Mouse (Mus musculus): Measurements from ENCODE around the gene Efna4. TPM values are rescaled to one million over a fixed set of nuclear protein-coding genes. Genes with fewer than 3 reads are reported as not detected.

Efna4 gene
- polyA plus RNA-seq, 1 experiment from 2014 or later, result 20.6 TPM

- Histone ChIP-seq H3K36me3 (ENCODE audit: control insufficient read depth, insufficient read depth, low read length) (no peaks in the 10 kb centered on the region), H3K9me3 (ENCODE audit: control insufficient read depth, low read length) (no peaks in the 10 kb centered on the region), H3K9ac (ENCODE audit: low read depth, low read length) (no peak overlapping the region), H3K4me2 (replicated peaks; ENCODE audit: low read depth, low read length) (no peak overlapping the region), H3K27ac (ENCODE audit: low read depth, low read length) (no peak overlapping the region), H3K27me3 (ENCODE audit: control insufficient read depth, insufficient read depth, low read length) (no peaks in the 10 kb centered on the region), H3K4me1 (replicated peaks; ENCODE audit: control insufficient read depth, insufficient read depth, low read length) (no peaks in the 10 kb centered on the region), H3K4me3 (ENCODE audit: low read depth, low read length) (no peak overlapping the region)
- no peak for DNase-seq (ENCODE audit: low spot score)
- ATAC-seq (ENCODE audit: low FRiP score), result no peak
- 69% methylated on average over 20 of the region's 20 CpGs for WGBS
Observed at GRCm38 (mm10) chr3:89365486-89366414, 27.9 kb upstream of the Efna4 start.

- 85% methylated on average over 11 of the region's 11 CpGs for WGBS
- Histone ChIP-seq H3K9ac (ENCODE audit: low read depth, low read length) (no peak within 1 kb of the TSS), H3K4me2 (replicated peaks; ENCODE audit: low read depth, low read length) (no peak within 1 kb of the TSS), H3K36me3 (ENCODE audit: control insufficient read depth, insufficient read depth, low read length) (no peaks in the 10 kb centered on the region), H3K27me3 (ENCODE audit: control insufficient read depth, insufficient read depth, low read length) (no peaks in the 10 kb centered on the region), H3K4me1 (replicated peaks; ENCODE audit: control insufficient read depth, insufficient read depth, low read length) (no peaks in the 10 kb centered on the region), H3K9me3 (ENCODE audit: control insufficient read depth, low read length) (no peaks in the 10 kb centered on the region), H3K4me3 (ENCODE audit: low read depth, low read length) (no peak within 1 kb of the TSS), H3K27ac (ENCODE audit: low read depth, low read length) (no peak within 1 kb of the TSS)
- no peak for DNase-seq (ENCODE audit: low spot score)
- ATAC-seq (ENCODE audit: low FRiP score), result no peak
Observed at GRCm38 (mm10) chr3:89365153-89365485, 27.3 kb upstream of the Efna4 start, which contains the start of gene Dcst1. TSS of gene Dcst1 (minus strand) at chr3:89365253.

GRCm38 (mm10) chr3:89364631-89365030, 26.8 kb upstream of the Efna4 start:
- ATAC-seq (ENCODE audit: low FRiP score) (no peak), DNase-seq (ENCODE audit: low spot score) (no peak)
- H3K9me3 ChIP-seq (ENCODE audit: control insufficient read depth, low read length), result no peaks in the 10 kb centered on the region
- H3K27me3 ChIP-seq (ENCODE audit: control insufficient read depth, insufficient read depth, low read length), result no peaks in the 10 kb centered on the region
- WGBS, result 60% methylated on average over 8 of the region's 8 CpGs
- no peak overlapping the region for H3K27ac ChIP-seq (ENCODE audit: low read depth, low read length)
- no peak overlapping the region for H3K9ac ChIP-seq (ENCODE audit: low read depth, low read length)
- no peak overlapping the region for H3K4me2 ChIP-seq (replicated peaks; ENCODE audit: low read depth, low read length)
- no peak overlapping the region for H3K4me3 ChIP-seq (ENCODE audit: low read depth, low read length)
- no peaks in the 10 kb centered on the region for H3K4me1 ChIP-seq (replicated peaks; ENCODE audit: control insufficient read depth, insufficient read depth, low read length)
- H3K36me3 ChIP-seq (ENCODE audit: control insufficient read depth, insufficient read depth, low read length), result no peaks in the 10 kb centered on the region

- Histone ChIP-seq H3K36me3 (ENCODE audit: control insufficient read depth, insufficient read depth, low read length) (no peaks in the 10 kb centered on the region), H3K4me1 (replicated peaks; ENCODE audit: control insufficient read depth, insufficient read depth, low read length) (no peaks in the 10 kb centered on the region), H3K9me3 (ENCODE audit: control insufficient read depth, low read length) (no peaks in the 10 kb centered on the region), H3K27me3 (ENCODE audit: control insufficient read depth, insufficient read depth, low read length) (no peaks in the 10 kb centered on the region), H3K4me2 (replicated peaks; ENCODE audit: low read depth, low read length) (no peak within 1 kb of the TSS), H3K27ac (ENCODE audit: low read depth, low read length) (no peak within 1 kb of the TSS), H3K9ac (ENCODE audit: low read depth, low read length) (no peak within 1 kb of the TSS), H3K4me3 (ENCODE audit: low read depth, low read length) (no peak within 1 kb of the TSS)
- ATAC-seq (ENCODE audit: low FRiP score), result no peak
- WGBS, result 87% methylated on average over 7 of the region's 7 CpGs
- DNase-seq (ENCODE audit: low spot score), result no peak
Observed at GRCm38 (mm10) chr3:89361675-89362074, 23.8 kb upstream of the Efna4 start, which contains the start of gene Dcst2. TSS of gene Dcst2 (plus strand) at chr3:89361975.

- Histone ChIP-seq H3K27ac (ENCODE audit: low read depth, low read length) (no peak overlapping the region), H3K27me3 (ENCODE audit: control insufficient read depth, insufficient read depth, low read length) (no peaks in the 10 kb centered on the region), H3K9ac (ENCODE audit: low read depth, low read length) (no peak overlapping the region), H3K4me1 (replicated peaks; ENCODE audit: control insufficient read depth, insufficient read depth, low read length) (no peaks in the 10 kb centered on the region), H3K9me3 (ENCODE audit: control insufficient read depth, low read length) (no peaks in the 10 kb centered on the region), H3K36me3 (ENCODE audit: control insufficient read depth, insufficient read depth, low read length) (no peaks in the 10 kb centered on the region), H3K4me3 (ENCODE audit: low read depth, low read length) (no peak overlapping the region), H3K4me2 (replicated peaks; ENCODE audit: low read depth, low read length) (no peak overlapping the region)
- no peak for ATAC-seq (ENCODE audit: low FRiP score)
- 78% methylated on average over 3 of the region's 3 CpGs for WGBS
- DNase-seq (ENCODE audit: low spot score), result no peak
Observed at GRCm38 (mm10) chr3:89360237-89360636, 22.4 kb upstream of the Efna4 start.

GRCm38 (mm10) chr3:89359630-89360029, 21.8 kb upstream of the Efna4 start:
- Histone ChIP-seq H3K4me2 (replicated peaks; ENCODE audit: low read depth, low read length) (no peak overlapping the region), H3K27me3 (ENCODE audit: control insufficient read depth, insufficient read depth, low read length) (no peaks in the 10 kb centered on the region), H3K27ac (ENCODE audit: low read depth, low read length) (no peak overlapping the region), H3K9ac (ENCODE audit: low read depth, low read length) (no peak overlapping the region), H3K9me3 (ENCODE audit: control insufficient read depth, low read length) (no peaks in the 10 kb centered on the region), H3K4me1 (replicated peaks; ENCODE audit: control insufficient read depth, insufficient read depth, low read length) (no peaks in the 10 kb centered on the region), H3K4me3 (ENCODE audit: low read depth, low read length) (no peak overlapping the region), H3K36me3 (ENCODE audit: control insufficient read depth, insufficient read depth, low read length) (no peaks in the 10 kb centered on the region)
- ATAC-seq (ENCODE audit: low FRiP score) (no peak), DNase-seq (ENCODE audit: low spot score) (no peak)
- WGBS, result 57% methylated on average over 6 of the region's 6 CpGs

GRCm38 (mm10) chr3:89356029-89356428, 18.2 kb upstream of the Efna4 start:
- no peak overlapping the region for H3K9ac ChIP-seq (ENCODE audit: low read depth, low read length)
- H3K4me2 ChIP-seq (replicated peaks; ENCODE audit: low read depth, low read length), result no peak overlapping the region
- ATAC-seq (ENCODE audit: low FRiP score) (no peak), DNase-seq (ENCODE audit: low spot score) (no peak)
- H3K27me3 ChIP-seq (ENCODE audit: control insufficient read depth, insufficient read depth, low read length), result no peaks in the 10 kb centered on the region
- H3K4me1 ChIP-seq (replicated peaks; ENCODE audit: control insufficient read depth, insufficient read depth, low read length), result no peaks in the 10 kb centered on the region
- H3K4me3 ChIP-seq (ENCODE audit: low read depth, low read length), result no peak overlapping the region
- H3K27ac ChIP-seq (ENCODE audit: low read depth, low read length), result no peak overlapping the region
- H3K9me3 ChIP-seq (ENCODE audit: control insufficient read depth, low read length), result no peaks in the 10 kb centered on the region
- H3K36me3 ChIP-seq (ENCODE audit: control insufficient read depth, insufficient read depth, low read length), result no peaks in the 10 kb centered on the region
- 64% methylated on average over 9 of the region's 9 CpGs for WGBS

GRCm38 (mm10) chr3:89355512-89355902, 17.7 kb upstream of the Efna4 start:
- Histone ChIP-seq H3K36me3 (ENCODE audit: control insufficient read depth, insufficient read depth, low read length) (no peaks in the 10 kb centered on the region), H3K9me3 (ENCODE audit: control insufficient read depth, low read length) (no peaks in the 10 kb centered on the region), H3K4me1 (replicated peaks; ENCODE audit: control insufficient read depth, insufficient read depth, low read length) (no peaks in the 10 kb centered on the region; the same call in 1 of the 2 replicates), H3K4me3 (ENCODE audit: low read depth, low read length) (no peak overlapping the region), H3K27ac (ENCODE audit: low read depth, low read length) (no peak overlapping the region), H3K4me2 (replicated peaks; ENCODE audit: low read depth, low read length) (no peak overlapping the region), H3K9ac (ENCODE audit: low read depth, low read length) (no peak overlapping the region), H3K27me3 (ENCODE audit: control insufficient read depth, insufficient read depth, low read length) (peaks cover 3% of the 10 kb centered on the region; the same call in 1 of the 2 replicates)
- DNase-seq (ENCODE audit: low spot score) (no peak), ATAC-seq (ENCODE audit: low FRiP score) (no peak)
- 79% methylated on average over 6 of the region's 6 CpGs for WGBS
